Mouse (Mus musculus): ENCODE measurements around the gene Olfr1387.

- TF ChIP-seq CTCF (IDR thresholded peaks at IDR 0.05; ENCODE audit: control insufficient read depth, insufficient read depth, insufficient replicate concordance, low read depth, low read length) (no peak), POLR2A (IDR thresholded peaks at IDR 0.05; ENCODE audit: control insufficient read depth, low read depth, low read length) (no peak)
These were observed 44.6 kb upstream of the Olfr1387 start for GRCm38 (mm10) chr11:49410540-49410939.

Data from testis, adult 2 months (tissue).